Mouse (Mus musculus) layer of hippocampus, postnatal 10 days (tissue): ENCODE data around the gene Taf15. TPM values are rescaled to one million over a fixed set of nuclear protein-coding genes. Genes with fewer than 3 reads are reported as not detected.

ENCODE experiments used
- DNase-seq, 2 experiments: peaks; one replicate each; pipeline ENCODE4 v3.0.0; 2021; ENCODE audit warnings: low spot score in 2 of 2
- total RNA-seq, 2 experiments: library from RNA; stranded (reverse); gene quantifications; 2 replicates each; pipeline ENCODE4 v1.2.3; 2021

The Taf15 gene
- total RNA-seq, 2 experiments from 2014 or later: 68.2 to 76.1 TPM

DNA sequence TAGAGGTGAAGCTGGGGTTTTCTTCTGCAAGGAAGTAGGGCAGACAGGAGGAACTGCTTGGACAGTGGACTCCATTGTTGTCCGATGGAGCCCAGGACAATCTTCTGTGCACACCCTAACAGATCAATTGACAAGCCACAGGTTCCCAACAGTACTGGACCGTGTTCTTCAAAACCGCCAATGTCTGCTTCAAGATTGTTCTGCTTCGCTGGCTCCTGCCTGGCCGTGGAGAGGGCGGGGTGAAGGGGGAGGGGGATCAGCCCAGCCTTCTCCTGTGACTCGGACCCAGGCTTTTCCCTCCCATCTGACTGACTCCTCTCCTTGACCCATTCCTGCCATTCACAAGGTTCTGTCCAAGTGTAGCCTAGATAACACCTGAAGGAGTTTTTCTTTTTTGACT is 15.6 kb upstream of the Taf15 start:
- DNase-seq: no peak

DNA sequence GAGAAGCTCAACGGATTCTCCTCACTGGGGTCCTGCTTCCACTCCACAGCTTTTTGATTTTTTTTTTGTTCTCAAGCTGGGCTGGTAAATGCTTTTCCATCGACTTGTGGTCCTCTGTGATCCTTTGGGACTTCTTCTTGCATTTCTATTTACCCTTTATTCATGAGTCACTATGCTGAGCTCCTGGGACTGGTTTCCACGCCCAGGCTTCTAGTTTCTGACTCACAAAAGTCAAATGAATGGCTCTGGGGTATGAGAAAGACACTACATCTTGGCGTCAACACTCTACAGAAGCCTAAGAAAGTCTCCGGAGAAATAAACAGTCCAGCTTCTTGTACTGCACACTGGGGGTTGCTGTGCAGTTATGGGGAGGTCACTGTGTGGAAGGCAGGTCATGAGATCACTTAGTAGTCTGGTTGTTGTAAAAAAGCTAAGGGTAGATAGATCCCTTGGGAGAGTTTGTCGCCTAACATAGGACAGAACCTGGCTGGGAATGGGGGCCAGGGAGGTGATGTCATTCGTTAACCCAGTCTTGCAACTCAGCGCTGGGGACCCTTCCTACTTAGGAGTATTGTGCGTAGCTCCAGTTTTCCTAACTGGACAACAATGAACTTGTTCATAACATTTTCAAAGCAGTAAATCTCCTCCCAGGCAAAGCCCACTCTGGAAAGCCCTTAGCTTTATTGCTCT is 14.8 kb upstream of the Taf15 start:
- DNase-seq: no peak

DNA sequence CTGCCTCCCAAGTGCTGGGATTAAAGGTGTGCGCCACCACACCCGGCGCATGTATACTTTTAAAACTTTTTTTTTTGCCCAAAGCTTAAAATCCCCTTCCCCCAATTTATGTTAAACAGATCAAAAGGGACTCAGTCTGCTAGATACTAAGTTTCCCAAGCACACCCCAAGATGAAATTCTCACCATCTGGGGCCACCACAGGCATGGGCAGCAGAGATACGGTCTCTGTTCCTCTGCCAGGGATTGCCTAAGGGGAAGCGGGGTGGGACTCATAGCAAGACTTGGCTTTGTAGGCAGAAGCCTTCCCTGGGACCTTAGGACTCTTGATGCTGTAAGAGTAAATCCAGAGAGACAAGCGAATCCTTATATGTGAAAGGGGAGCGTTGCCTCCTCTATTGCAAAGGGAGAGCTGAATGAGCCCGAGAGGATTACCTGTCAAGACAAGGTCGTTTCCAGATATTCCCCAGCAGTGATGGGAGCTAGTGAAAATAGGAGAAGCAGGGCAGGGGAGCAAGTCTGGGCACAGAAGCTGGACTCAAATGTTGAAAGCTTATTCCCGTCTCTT is 11.3 kb upstream of the Taf15 start:
- DNase-seq: no peak

DNA sequence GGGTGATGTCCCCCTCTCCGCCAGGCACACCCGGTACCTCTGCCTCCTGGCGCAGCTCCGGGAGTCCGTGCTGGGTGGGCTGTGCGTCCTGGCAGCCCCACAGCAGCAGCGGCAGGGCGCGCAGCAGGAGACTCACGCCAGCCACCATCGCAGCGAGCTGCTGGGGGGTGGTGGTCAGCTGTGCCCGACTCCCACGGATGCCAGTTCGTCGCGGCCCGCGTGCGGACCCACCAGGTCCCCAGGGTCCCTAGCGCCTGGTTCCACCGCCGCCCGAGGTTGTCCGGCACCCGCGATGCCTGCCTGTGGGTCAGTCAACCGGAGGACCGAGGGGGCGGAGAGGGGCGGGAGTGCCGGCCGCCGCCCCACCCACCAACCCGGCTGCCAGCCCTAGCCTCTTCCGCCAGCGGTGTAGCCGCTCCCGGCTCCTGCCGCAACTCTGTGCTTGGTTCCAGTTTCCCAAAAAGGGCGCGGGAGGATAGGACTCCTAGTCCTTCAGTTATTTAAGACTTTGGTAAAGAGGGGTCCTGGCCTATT is 10.1 kb upstream of the Taf15 start, which contains the start of gene Mmp28:
Gene Mmp28 (minus strand): TSS at position 361 of the 534 bp plus-strand sequence.
- DNase-seq: peak in 1 of 2 experiments; percentile 51

DNA sequence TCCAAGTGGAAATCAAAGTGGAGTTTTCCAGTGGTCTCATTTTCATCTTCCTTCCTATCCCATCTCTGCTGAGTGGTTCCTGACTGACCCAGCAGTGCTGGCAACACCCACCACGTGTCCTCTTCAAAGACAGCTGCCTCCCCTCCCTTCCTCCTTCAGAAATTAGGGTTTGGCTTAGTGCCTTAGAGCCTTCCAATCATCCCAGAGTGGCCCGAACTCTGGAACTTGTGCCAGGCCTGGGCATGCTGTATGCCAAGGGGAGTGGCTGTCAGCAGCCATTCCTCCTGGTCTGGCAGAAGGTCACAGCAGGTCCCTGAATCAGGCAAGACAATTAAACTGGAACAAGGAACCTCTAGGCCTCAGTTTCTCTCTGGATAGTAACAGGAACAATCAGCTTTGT is 6.9 kb upstream of the Taf15 start:
- DNase-seq: peak in 1 of 2 experiments; percentile 46

DNA sequence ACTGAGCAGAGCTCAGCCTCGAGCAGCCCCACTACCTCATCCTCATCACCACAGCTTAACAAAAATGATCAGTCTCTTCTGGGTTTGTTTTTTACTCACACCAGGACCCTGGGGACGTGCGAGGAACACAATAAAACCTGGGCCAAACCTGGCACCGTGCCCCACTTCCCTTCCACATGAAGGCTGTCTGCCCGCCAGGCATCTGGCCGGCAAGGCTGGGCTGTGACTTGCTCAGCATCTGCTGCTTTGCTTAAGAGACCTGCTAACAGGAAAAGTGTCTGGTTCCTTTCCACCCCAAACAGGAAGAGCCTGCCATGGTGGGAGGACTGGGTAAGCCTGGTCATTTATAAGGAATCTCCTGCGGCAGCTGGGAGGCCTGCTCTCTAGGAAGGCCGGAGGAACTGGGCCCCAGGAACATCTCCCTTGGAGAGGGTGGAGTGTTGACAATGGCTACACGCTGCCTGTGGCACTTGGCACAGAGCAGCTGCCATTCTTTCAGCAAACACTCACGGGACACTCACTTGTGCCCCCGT is 5.7 kb upstream of the Taf15 start:
- peak; percentile 53 to 58 for DNase-seq

DNA sequence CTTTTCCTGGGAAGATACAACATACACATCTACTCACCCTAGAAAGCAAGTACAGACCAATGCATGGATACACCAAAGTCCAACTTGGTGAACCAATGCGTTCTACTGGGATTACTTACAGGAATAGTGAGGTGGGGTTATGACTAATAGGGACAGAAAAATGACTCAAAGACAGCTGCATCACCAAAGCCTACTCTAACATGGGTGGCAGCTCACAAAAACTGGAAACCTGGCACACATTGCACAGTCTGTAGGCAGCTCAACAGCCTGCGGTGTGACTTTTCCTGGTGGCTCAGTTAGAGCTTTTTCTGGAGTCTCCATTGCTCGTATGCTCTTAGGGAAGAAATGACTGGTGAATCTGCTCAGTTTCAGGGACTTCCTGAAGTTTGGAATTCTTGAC is 4.1 kb upstream of the Taf15 start:
- no peak for DNase-seq

DNA sequence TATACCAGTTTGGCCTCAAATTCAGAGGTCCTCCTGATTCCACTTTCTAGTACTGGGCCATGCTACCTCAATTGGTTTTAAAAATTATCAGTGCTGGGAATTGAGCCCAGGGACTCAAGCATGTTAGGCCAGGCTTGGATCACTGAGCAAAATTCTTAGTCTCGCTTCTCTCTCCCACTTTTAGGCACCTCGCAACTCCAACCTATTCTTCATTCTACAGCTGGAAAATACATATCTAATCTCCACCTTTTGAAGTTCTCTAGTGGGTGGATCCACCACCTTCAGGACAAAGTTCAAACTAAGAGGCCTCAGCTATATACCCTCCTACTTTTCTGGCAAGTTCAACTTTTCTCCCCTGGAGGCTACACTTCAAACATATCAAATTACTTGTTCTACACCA is 1.1 kb upstream of the Taf15 start:
- DNase-seq: no peak

DNA sequence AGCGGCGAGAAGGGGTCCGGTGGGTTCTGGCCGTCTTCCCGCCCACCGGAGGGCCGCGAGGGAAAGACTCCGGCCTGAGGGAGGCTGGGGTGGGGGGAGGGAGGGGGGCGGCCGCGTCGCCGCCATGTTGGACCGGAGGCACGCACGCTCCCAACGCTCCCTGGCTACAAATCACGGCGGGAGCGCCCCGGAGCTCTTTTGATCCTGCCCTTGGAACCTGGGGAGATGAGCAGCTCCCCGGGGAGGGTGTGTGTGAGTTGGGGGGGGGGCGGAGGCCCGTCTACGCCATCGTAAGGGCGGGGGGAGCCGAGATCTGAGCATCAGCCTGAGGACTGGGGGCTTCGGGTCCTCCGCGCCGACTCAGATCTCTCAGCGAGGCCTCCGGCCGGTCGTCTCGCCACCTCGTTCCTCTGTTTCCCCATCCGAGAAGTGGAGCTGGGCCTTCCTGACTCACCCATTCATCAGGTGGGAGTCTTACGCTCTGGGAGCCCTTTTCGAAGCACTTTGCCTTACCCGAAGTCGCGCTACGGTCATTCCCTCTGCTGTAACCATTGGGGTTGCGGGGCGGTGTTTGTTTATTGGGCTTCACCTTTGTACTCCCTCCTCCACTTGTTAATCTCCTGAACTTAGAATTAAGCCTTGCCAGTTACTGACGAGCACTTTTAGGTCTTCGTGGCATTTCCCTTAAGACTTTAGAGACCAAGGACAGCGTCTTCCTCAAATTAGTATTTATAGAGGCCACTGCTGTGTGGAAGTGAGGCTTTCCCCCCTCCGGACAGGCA is 540 bp downstream of the Taf15 start:
- DNase-seq: peak in 1 of 2 experiments; percentile 19

DNA sequence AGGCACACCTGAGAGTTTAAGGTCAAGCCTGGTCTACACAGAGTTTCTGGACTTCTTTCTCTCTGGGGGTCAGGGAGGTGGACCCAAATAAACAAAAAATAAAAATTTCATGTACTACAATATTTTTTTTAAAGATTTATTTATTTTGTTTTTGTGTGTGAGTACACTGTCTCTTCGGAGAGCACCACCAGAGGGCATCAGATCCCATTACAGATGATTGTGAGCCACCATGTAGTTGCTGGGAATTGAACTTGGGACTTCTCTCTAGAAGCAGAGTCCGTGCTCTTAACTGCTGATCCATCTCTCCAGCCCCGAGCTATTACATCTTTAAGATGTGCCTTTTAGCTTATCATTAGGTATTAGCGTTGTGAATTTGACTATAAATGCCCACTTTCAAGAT is 18.6 kb downstream of the Taf15 start:
- no peak for DNase-seq

DNA sequence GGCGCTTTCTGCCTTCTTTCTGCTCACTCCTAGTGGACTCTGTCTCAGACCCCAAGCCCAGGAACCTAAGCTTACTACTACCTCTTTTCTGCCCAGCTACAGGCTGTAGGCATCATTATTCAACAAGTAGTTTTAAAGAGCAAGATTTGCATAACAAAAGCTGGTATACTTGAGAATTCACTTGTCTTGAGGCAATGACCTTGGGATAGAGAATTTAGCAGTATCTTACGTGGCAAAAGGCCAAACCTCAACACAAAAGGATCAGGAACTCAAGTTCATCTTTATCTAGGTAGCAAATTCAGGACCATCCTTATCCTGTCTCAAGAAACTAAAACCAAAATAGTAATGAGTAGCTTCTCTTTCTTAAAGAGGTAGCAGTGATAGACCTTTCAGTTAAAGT is 22.7 kb downstream of the Taf15 start:
- no peak for DNase-seq

DNA sequence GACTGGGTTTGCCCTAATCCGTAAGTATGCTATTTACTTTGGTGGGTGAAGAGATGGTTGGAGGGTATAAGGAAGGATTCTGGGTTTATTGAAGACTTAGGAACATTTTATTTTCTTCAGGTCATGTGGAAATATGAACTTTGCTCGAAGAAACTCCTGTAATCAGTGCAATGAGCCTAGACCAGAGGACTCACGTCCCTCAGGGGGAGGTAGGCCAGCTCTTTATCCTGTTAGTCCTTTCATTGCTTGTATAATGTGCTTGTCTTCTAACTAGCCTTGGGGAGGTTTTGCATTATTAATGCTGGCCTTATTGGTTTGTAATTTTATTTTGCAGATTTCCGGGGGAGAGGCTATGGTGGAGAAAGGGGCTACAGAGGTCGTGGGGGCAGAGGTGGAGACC is 31.4 kb downstream of the Taf15 start:
- no peak for DNase-seq

DNA sequence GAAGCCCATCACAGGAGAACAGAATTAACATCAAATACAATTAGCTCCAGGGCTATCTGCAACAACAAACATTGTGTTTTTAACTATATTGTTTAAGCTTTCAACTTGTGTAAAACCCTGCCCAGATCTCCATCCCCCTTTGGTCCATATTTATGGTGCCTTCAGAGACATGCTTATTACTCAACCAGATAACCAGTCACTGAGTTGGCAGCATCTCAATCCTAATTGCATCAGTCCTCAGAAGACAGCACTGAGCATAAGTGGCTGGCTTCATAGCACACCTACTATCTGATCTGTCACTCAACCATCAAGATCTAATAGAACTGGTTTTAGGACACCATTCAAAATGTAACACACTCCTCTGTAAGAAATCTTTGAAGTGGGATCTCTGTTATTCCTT is 36.6 kb downstream of the Taf15 start:
- DNase-seq: no peak

DNA sequence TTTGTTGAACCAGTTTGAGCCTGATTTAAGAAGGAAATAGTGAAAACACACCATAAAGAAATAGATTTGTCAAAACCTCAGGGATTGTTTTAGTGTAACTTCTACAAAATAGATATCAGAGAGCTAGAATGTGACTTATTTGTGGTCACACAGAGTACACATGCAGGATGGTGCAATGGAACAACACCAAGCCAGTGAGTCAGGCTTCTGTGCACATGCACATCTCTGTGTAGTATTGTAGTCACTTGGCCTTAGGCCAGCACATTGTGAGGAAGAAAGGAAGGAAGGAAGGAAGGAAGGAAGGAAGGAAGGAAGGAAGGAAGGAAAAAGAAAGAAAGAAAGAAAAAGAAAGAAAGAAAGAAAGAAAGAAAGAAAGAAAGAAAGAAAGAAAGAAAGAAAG is 44.3 kb downstream of the Taf15 start:
- no peak for DNase-seq

DNA sequence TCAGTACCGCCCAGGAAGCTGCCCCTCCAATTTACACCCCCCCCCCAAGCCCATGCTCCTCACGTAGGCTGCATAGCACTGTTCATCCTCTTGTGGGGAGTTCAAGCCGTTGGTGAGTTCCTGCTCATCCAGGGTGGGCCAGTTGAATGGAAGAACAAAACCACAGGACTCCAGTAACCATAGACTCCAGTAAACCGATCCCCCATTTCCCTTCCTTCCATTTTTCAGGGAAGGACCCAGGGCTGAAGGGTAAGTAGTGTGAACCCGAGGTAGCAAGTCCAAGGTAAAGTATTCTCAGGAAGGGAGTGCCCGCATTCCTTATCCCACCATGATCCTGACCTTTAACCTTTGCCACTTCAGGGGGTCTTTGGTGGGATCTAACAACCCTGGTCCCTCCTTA is 45.5 kb downstream of the Taf15 start:
- no peak for DNase-seq

DNA sequence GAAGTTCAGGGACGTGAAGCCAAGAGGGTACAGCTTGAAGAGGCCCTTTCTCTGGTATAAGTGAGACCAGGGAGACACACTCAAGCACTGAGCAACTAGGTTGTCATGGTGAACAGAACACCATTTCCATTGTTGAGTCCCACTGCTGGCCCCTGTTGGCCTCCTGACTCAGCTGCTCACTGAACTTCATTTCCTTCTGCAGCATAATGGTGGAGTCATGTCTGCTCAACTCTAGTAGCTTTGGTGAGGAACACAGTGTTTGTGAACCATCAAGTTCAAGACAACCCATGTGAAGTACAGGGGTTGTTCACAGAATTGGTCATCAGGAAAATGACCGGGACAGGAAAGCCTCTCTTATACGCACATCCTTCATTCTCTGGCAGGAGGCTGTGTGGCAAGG is 49.2 kb downstream of the Taf15 start, which contains the start of gene Heatr9:
Gene Heatr9 (minus strand): TSS at position 101 of the 400 bp plus-strand sequence.
- no peak for DNase-seq

DNA sequence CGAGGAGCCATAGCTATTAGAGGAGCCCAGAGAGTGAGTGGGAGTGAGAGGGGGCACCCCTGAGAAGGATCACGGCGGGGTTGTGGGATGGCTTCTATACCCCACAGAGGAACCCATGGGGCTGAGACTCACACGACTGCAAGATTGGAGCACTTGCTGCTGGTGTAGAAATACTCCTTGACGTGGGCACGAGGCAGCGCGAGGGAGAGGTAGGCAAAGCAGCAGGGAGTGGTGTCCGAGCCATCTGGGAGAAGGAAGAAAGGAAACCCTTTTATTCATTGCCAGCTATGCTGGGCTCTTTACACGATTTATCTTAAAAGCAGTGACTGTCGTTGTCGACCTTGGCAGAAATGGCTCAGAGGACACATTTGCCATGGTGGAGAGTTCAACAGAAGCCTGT is 56.1 kb downstream of the Taf15 start:
- no peak for DNase-seq

DNA sequence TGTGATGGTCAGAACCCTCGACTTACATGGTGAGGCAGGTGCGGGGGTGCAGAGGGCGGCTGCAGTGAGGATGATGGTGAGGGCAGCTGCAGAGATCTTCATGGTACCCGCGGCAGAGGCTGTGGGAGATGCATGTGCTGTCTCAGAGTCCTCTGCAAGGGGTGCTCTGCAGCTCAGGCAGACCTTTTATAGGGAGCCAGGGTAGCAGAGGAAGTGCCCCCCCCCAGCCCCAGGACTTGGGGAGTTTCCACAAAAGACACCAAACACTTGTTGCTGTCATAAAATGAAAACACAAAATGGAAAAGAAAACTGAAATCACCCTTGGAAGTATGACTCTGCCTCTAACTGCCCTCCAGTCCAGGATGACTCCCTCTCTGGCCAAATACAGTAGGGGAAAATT is 57.5 kb downstream of the Taf15 start, which contains the start of gene Ccl5:
Gene Ccl5 (minus strand): TSS at position 159 of the 400 bp plus-strand sequence.
- DNase-seq: no peak

DNA sequence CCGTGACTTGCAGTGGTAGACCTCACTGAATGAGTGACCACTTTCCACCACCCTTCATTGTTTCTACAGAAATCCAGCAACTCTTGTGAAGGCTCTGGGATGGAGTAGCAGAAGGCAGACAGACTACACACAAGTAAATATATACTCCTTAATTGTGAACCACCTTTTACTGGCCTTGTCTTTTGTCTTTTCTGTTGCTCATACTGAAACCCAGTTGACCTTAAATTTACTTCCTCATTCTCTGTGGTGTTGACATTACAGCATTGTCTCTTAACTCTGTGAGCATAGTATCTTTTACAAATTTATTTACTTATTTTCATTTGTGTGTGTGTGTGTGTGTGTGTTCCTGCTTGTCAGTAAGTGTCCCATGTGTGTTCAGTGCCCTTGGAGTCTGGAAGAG is 60.3 kb downstream of the Taf15 start:
- no peak for DNase-seq

DNA sequence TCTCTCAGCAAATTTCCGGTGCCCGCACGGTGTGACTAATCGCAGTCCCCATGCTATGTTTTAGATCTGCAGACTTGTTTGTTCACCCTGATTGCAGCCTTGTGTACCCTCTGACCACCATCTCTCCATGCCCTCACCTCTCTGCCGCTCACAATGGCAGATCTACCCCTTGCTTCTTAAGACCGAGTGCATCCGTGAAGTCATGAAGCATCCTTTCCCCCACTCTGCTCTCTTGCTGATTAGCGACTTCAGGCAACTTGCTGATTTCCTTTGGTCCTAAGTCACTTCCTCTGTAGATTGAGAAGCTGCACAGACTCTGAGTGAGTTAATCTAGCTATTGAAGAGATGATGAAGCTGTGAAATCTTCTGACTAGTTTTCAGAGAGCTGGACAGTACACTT is 61.3 kb downstream of the Taf15 start:
- DNase-seq: no peak

DNA sequence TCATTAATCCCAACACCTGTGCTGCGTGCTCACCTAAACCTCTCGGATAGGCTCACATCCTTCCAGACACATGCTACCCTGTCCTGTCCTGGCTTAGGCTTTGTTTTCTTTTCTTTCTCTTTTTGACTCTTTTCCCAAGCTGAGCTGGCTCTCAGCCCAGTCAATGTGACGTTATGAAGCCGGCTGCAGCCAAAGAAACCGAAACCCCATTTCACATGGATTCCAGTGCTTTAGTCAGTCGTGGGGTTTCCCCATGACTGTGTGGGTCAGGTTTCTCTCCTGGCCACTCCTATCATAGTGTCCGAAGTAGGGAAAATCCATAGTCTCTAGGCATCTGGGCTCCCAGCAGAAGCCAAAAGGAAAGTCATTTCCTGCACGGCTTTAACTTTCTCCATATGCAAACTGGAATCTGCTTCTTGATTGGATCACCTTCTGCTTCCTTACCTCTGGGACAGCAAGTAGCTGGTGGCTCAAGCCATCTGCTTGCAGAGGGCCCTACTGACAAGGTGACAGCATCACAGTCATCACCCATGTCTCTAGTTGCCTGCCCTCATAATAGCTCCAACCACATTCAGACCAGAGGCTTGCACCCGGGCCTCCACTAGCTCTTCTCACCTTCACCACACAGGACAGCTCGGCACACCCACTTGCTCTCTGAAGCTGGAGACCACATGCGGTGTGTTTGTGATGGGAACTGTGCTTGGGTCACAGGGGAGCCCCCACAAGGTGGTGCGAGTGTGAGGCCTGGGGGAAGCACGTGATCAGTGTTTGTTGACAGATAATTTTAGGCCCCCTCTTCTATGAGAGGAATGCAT is 61.9 kb downstream of the Taf15 start:
- DNase-seq: peak; percentile 70 to 73
